Mouse (Mus musculus): Measurements from ENCODE around the gene Ptpru.

GRCm38 (mm10) chr4:131728628-131729027 is 109.5 kb downstream of the Ptpru start:
- no peak for TF ChIP-seq CTCF (IDR thresholded peaks at IDR 0.05; ENCODE audit: extremely low read depth, insufficient read length, insufficient replicate concordance, low read depth, low read length)
- TF ChIP-seq POLR2A (IDR thresholded peaks at IDR 0.05; ENCODE audit: low read depth, low read length): no peak
